Mouse (Mus musculus) liver, postnatal 0 days (tissue): ENCODE measurements at regions not wholly inside any gene's neighbourhood (a gene's known extent, or its start where the extent isn't known, plus 50 kb on each side); places are given as distances from the start of the nearest gene placed in this dataset.

ENCODE experiments used
- CTCF ChIP-seq: sonication (generic); IDR thresholded peaks from 2 replicates; pipeline ENCODE4 v1.5.1; 2016; ENCODE audit warnings: antibody characterized with exemption, low read depth
- EP300 ChIP-seq: IDR thresholded peaks from 2 replicates; pipeline ENCODE4 v1.6.1; 2016; ENCODE audit warnings: antibody characterized with exemption, low read depth, mild to moderate bottlenecking

- TF ChIP-seq CTCF (no peak), EP300 (no peak)
Measured at GRCm38 (mm10) chr13:46193131-46193530, 80.4 kb upstream of the Stmnd1 start.
